In the genomic region with DNA sequence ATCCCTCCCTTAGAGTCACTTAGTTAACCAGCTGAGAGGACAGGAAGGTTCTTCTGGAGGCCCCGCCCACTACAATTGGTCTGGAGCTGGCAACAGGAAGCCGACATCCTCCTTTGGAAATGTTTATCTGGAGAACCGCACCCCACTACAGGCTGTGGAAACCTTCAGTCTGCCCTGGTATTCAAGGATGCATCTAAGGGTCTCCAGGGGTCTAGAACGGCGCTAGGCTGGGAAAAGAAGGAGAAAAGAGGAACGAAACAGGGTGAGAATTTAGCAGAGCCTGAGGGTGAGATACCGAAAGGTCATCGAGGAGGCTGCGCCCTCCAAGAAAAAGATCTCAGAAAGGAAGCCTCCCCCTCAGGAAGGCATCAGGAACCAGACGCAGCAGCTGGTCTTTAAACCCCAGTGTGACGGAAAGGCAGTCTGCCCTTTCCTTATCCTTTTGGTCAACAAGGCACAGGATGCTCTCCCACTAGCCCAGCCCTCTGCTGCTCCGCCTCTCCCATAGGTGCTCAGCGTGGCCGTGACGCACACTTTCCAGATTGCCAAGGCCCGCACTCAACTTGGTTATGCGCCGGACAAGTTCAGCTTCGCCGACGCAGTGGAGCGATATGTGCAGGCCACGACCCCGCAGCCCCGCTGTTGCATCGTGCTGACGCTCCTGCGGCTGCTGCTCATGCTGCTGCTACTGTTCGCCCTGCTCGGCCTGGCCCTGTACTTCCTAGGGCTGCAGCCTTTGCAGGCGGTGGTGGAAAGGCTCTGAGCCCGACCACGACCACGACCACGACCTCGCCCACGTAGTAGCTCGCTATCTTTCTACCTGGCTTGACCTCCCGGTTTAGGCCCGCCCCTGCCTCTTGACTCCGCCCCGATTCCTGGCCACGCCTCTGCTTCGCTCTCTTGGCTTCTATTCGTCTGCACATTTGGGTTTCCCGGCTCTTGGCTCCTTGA, we compare ENCODE assay signal across 8 mouse cellular contexts. TPM values are rescaled to one million over a fixed set of nuclear protein-coding genes. Genes with fewer than 3 reads are reported as not detected.
DNase-seq lines count a peak whose midpoint lies in the region; ATAC-seq lines count a peak whose summit lies in the region.

No protein-coding gene starts in this region.

- no peak for ATAC-seq in forebrain, embryonic 12.5 days (ENCODE audit: low FRiP score)

- H3K9ac ChIP-seq in forebrain, embryonic 12.5 days, result peak overlapping the region; percentile 63

- peaks cover 6% of the 10 kb centered on the region; the same call in 1 of the 2 replicates for H3K4me1 ChIP-seq in brown adipose tissue, adult 24 weeks (ENCODE audit: control insufficient read depth, insufficient read depth, insufficient read length, low read length)
- H3K4me1 ChIP-seq in forebrain, embryonic 12.5 days, result peaks cover 14% of the 10 kb centered on the region

- peak overlapping the region; percentile 83 for H3K27ac ChIP-seq in brown adipose tissue, adult 24 weeks (replicated peaks; ENCODE audit: low read depth, low read length)
- H3K27ac ChIP-seq in forebrain, embryonic 12.5 days, result no peak overlapping the region

- H3K4me3 ChIP-seq in brown adipose tissue, adult 24 weeks (ENCODE audit: insufficient read depth, low read depth, low read length), result peak overlapping the region; percentile 69
- peak overlapping the region; percentile 58 for H3K4me3 ChIP-seq in forebrain, embryonic 12.5 days (replicated peaks)

- H3K4me2 ChIP-seq in forebrain, embryonic 12.5 days, result peak overlapping the region; percentile 90

- no peaks in the 10 kb centered on the region for H3K36me3 ChIP-seq in forebrain, embryonic 12.5 days (replicated peaks)

- H3K9me3 ChIP-seq in forebrain, embryonic 12.5 days, result no peaks in the 10 kb centered on the region

- H3K27me3 ChIP-seq in forebrain, embryonic 12.5 days, result peaks cover 54% of the 10 kb centered on the region

- WGBS in forebrain, embryonic 12.5 days, result 1% methylated on average over 46 of the region's 46 CpGs

- peak; percentile 81 for DNase-seq in ES-CJ7 (ENCODE audit: low read depth, low spot score)
- DNase-seq in heart, postnatal 25 days (ENCODE audit: low spot score), result peak; percentile 59
- DNase-seq in layer of hippocampus, adult 9-11 months, result peak; percentile 52
- DNase-seq in lung, postnatal 25 days (ENCODE audit: low spot score), result peak; percentile 81
- peak; percentile 70 for DNase-seq in retina, postnatal 1 day
- peak; percentile 68 for DNase-seq in urinary bladder, postnatal 25 days (ENCODE audit: low spot score)

- intact Hi-C loops in heart, postnatal 25 days (cut with DNase I), result loop anchor here (10.0 kb wide), 2 partner anchors 204 to 284 kb away; partner anchors contain the start of gene Mettl9

RNA-seq across cellular contexts. Expression of gene Eef2k, which starts 11.9 kb away (rescaled TPM):
- polyA plus RNA-seq in brown adipose tissue, adult 24 weeks (2012; ENCODE audit: insufficient read depth, insufficient read length, missing spikeins), result 3.5 and 5.0 TPM in 2 replicates
- 20.6 and 21.3 TPM in 2 replicates for polyA plus RNA-seq in forebrain, embryonic 12.5 days (2016; fragmentation: Nextera tagmentation; extraction: Ambion mirVana)
- total RNA-seq in heart, postnatal 25 days (2021), result 10 to 100 TPM; 27.7 to 32.5 TPM

RNA-seq across cellular contexts. Expression of gene Gm5737, which starts 18.5 kb away (rescaled TPM):
- polyA plus RNA-seq in brown adipose tissue, adult 24 weeks (2012; ENCODE audit: insufficient read depth, insufficient read length, missing spikeins), result not detected in 2 replicates
- polyA plus RNA-seq in forebrain, embryonic 12.5 days (2016; fragmentation: Nextera tagmentation; extraction: Ambion mirVana), result not detected in 2 replicates
- total RNA-seq in heart, postnatal 25 days (2021), result not detected
